Mouse (Mus musculus) thymus, postnatal 36 days (tissue): ENCODE measurements around the gene Hadha.

Experiments
- DNase-seq, 2 experiments: peaks; one replicate each; pipeline ENCODE4 v3.0.0; 2022; ENCODE audit warnings: mixed read lengths in 2 of 2

Hadha gene

DNA sequence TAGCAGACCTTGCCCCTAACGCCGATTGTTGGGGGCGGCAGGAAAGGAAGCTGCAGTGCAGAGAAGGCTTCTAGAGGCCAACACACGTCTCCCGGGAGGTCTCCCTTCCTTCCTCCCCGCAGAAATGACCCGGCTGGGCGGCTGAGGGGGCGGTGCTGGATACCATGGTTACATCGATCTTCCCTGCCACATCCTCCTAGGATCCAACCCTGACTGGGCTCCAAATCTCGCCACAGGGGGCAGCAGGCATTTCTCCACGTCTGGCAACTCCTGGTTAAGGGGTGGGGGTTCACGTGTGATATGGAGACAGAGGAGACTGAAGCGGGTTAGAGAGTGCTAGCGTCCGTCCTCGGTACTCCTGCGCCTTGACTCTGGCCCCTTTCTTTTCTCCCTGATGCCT is 43.8 kb downstream of the Hadha start:
- no peak for DNase-seq

DNA sequence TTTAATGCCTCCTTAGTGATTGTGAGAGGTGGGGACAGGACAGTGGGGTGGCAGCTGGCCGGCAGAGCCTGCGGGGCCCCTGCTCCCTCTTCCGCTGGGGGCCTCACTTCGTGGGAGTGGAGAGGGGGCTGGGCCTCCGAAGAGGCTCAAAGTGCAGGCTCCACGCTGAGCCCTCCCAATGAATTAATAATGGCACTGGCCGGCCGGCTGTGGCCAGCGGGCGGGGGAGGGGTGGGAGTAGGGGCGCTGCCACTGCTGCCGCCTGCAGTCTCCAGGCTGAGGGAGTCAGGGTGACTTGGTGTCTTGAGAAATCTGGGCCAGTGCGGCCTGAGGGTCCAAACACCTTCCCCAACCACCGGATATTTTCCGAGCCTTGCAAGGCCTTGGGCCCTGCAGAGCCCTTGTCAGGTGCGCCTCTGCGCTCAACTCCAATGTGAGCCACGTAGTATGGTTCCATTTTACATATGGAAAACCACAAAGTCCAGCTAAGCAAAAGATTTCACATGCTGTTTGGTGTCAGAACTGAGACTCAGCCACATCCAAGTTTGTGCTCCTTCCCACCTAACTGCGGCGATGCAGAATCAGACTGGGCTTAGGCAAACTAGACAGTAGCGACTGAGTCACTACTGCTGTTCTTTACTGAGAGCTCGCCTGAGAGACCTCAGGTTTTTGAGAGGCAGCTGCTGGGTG is 44.4 kb downstream of the Hadha start:
- no peak for DNase-seq

DNA sequence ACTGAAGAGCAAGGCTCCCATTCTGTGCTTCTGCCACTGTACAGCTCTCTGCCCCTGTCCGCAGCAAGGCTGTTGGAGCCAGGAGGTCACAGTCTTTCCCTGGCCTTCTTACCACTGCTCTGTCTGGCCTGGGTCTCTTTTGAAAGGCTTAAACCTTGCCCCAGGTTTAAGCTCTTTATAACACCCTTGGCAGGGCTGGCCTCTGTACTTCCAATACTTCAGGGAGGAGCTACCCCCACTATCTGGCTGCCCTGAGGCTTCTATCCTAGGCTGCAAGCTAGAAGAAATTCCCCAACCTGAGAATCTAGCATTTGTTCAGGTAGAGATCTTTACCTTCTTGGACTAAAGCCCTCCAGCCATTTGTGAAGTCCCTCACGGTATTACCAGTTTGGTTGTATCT is 45.1 kb downstream of the Hadha start:
- DNase-seq = no peak

DNA sequence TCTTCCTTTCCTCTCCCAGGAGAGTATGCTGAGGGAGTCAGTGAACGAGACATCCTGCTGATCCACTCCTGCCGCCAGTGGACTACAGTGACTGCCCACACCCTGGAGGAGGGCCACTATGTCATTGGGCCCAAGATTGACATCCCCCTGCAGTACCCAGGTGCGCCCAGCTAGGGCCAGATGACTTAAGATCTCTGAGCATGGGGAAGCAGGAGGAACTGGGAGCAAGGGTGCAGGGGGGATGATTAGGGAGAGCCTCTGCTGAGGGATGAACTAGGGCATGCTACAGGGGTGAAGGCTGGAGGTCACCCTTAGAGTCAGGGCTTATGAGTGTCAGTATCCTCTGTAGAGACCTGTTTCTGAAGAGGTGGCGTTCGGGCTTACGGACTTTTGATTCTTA is 46.7 kb downstream of the Hadha start:
- no peak for DNase-seq

DNA sequence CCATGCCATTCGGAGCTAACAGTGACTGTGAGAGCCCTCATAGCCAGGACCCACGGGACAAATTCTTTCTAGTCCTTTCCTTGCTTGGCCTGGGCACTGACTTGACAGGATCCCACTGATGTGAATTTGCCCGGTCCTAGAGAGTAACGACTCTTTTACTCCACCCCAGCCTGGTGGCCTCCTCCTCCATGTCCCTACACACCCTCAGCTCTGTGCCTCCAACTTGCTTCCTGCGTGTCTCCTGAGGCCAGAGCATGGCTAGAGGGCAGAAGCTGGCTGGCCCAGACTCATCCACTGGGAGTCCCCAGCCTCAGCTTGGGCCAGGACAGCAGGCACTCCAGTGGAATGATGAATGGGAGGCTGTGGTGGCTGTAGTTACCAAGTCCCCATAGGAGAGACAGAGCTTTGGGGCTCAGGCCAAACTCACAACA is 47.3 kb downstream of the Hadha start:
- DNase-seq = no peak

DNA sequence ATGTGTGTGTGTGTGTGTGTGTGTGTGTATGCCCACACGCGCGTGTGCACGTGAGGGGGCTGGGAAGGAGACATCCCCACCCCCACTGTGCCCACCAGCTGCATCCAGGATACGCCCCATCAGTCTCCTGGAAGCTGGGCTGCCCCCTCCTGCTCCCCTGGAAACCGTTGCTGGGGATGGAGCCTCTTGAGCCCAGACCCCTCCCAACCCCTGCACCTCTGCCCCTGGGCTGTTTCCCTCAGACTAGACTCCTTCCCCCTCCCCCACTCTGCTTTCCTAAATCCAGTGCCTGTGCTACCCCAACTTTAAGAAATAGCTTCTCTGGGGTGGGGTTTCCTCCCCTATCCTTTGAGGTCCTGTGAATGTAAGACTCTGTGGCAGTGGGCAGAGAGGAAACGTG is 47.8 kb downstream of the Hadha start:
- no peak for DNase-seq

DNA sequence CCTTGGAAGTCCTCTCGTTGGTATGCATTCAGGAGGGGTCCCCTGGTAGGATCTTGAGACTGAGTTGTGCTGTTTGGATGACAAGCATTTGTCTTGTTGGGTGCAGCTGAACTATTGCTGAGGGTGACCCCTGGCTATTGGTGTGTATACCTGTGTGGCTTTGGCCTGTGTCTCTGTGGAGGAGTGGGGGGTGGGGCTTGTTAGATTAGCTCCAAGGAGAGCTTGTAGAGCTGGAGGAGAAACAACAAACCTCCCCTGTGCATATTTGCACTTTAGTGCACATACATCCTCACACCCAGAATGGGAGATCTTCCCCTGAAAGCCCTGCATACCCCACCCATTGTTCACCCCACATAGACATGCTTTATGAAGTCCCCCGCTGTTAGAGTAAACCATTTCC is 48.2 kb downstream of the Hadha start:
- DNase-seq = no peak

DNA sequence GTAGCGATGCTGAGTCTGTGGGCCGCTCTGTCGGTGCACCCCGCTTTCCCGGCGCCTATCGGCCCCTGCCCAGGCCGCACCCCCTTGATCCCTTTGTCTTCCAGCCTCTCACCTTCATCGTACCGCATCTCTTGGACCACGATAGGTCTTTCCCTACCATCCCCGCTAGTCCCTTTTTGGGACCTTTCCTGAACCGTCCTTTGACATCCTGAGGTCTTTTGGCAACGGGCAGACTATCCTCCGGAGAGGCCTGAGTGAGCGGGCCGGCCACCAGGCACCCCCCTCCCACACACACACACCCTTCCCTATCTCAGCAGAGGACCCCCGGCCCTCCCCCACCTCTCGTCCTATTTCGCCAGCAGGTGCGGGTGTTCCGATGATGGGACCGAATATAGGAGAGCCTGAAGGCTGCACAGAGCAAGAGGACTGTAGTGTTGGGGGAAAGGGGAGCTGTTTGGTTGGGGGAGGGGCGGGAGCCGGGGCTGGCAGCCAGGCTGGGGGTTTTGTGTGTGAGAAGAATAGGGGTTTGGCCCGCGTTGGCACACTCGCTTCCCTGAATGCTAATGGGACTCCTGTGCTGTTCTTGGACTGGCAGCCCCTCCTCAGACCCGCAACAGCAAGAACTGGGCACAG is 49.2 kb downstream of the Hadha start, which contains the start of gene 3110082J24Rik:
Gene 3110082J24Rik (minus strand): TSS at position 419 of the 633 bp plus-strand sequence.
- DNase-seq = no peak

DNA sequence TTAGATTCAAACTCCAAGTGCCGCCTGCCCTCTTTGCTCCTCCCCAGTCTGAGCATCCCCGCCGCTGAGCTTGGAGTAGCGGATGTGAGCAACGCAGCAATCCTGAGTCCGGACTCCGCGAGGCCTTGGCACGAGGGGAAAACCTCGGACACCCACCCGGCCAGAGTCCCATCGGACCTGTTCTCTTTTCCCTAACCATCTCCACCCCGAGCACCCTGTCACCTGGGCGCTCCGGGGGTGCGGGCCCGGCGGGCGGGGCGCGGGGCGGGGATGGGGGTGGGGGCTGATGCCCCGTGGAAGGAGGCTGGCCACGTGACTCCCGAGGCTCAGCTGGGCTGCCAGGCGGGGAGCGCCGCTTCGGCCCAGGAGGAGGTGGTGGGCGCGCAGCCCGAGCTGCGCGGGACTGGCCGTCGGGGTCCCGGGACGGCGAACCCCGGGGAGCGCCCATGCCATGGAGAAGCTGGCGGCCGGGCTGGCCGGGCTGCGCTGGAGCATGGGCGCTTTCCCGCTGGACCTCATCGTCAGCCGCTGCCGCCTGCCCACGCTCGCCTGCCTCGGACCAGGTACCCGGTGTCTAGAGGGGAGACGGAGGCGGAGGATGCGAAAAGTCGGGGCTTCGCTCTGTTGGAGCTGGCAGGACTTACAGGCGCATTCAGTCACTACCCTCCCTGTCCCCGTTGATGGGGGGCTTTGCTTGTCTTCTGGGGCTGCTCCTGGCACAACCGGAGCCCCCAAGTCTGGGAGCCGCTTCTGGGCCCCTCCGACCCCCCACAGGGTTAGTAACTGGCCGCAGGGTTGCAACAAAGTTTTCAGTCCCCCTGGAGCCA is 49.9 kb downstream of the Hadha start, which contains the start of gene Garem2:
Gene Garem2 (plus strand): TSS at position 321 of the 827 bp plus-strand sequence.
- DNase-seq = peak in 1 of 2 experiments; percentile 26

DNA sequence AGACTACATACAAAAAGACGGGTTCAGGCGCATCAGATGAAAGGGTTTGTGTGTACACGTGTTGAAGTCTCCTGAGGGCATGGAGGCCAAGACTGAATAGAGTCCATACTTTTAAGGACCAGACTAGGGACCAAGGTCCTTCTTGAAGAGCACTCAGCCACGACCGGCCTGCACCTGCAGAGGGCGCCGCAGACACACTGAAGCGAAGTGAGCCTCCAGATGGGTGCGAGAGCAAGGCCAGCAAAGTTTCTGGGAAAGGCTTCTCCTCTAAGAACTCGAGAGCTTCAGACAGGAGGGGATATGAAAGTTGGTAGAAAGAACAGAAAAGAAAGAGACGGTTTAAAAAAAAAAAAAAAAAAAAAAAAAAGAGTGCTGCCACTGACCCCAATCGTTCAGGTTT is 50.6 kb downstream of the Hadha start:
- DNase-seq = peak; percentile 32 to 33

DNA sequence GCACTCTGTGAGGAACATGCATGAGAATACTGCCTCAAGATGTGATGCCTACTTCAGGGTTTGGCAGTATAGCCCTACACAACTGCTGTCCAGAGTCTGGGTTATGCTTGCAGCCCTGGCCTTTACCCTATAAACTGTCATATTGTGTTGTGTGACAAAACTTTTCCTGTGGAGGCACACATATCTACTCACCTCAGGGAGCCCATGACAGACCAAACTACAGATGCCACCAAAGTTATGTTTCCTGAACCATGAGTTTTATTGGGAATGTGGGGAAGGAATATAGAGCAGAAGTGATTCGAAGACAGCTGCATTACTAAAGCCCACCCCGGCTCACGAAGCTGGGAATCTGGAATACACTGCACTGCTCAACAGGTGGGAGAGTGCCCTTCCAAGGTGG is 51.6 kb downstream of the Hadha start:
- DNase-seq = no peak

DNA sequence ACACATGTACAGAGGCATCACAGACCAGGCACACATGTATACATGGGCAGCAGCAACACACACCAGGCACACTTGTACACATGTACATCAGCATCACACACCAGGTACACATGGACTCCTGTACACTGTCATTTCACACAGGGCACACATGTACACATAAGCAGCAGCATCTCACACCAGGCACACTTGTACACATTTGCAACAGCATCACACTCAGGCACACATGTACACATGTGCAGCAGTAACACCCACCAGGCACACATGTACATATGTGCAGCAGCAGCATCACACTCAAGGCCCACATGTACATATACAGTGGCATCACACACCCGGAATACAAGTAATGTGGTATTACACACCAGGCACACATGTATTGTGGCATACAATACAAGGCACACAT is 56.7 kb downstream of the Hadha start:
- DNase-seq = no peak

DNA sequence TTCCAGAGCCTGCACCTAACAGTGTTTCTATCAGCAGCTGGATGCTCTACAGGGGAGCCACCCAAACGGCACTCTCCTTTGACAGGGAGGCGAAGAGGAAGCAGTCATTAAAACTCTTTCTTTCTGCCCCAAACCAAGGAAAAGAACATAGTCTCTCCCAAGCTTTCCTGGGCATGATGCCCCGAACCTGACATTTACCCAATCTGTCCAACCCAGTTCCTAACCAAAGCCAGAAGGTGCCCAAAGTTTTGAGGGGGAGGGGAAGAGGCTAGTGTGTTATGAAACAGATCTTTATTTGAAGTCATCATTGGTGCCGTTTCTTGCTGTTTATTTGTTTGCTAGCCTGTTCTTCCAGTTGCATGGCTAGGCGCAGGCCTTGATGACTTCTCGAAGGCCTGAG is 59.2 kb downstream of the Hadha start:
- DNase-seq = no peak

DNA sequence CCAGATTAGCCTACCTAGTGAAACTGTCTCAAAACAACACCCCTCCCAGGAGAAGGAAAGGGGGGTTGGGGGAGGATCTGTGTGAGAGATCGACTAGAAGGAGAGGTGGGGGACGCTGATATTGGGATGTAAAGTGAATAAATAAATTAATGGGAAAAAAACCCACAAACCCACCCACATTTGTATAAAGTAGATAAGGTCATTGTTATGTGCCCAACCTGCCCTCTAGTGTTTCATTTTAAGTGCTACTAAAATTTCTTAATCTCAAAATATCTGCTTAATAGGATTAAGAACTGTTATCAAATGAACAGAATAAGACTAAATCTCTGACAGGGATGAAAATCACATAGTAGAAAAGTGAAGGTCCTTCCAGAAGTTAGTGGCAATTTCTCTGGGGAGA is 60.6 kb downstream of the Hadha start:
- no peak for DNase-seq

DNA sequence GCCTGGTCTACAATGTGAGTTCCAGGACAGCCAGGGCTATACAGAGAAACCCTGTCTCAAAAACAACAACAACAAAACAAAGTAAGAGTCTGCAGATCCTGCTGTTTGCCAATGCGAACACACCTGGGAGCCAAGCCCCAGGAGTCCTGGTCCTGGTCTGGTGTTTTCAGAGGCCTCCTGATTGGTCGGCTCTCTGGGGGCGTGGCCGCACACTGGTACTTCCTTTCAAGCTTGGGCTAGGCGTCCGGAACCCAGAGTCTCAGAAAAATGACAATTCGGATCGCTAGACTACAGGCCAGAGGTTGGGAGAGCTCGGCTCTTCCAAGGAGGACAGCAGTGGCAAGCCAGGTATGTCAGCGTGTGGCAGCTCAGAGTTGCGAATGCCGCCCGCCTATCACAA is 62.3 kb downstream of the Hadha start:
- no peak for DNase-seq

DNA sequence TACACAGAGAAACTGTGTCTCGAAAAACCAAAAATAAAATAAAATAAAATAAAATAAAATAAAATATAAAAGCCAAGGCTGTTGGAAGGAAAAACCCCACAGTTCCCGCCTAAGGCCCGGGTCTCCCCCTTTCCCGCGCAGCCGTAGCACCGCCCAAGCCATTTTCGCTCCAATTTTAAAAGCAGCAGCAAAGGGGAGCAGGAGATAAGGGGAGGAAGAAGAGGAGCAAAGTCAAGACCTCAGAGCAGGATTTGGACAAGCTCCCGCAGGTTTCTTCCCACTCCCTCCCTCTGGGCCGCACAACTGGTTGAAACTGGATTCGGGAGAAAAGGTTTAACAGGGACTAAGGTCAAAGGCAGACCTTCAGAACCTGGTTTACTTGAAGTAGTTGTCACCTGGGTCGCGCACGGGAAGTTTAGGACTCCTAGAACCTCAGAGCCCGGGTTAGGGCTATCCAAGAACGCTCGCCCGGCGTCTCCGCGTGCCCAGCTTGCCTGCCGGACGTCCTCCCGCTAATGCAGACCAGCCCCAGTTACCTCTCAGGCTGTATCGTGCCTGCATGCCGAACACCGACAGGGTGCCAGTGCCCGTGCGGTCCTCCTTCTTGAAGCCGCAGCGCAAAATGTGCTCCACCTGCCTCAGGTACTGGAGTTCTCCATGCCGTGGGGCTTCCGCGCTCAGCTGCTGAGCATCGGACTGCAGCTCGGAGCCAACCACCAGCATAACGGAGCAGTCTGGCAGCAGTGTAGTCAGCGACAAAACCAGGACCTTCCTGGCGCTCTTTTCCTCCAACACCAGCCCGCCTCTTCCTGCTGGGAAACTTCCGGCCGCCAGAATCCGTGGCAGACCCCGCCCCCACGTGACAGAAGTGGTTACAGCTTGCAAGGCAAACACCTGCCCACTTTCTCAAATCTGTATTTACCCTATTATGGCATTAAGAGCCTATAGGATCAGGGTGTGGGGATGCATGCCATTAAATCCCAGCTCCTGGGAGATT is 81.8 kb downstream of the Hadha start, which contains the start of gene Tyms:
Gene Tyms (minus strand): TSS at position 793 of the 997 bp plus-strand sequence.
- peak; percentile 79 to 82 for DNase-seq

DNA sequence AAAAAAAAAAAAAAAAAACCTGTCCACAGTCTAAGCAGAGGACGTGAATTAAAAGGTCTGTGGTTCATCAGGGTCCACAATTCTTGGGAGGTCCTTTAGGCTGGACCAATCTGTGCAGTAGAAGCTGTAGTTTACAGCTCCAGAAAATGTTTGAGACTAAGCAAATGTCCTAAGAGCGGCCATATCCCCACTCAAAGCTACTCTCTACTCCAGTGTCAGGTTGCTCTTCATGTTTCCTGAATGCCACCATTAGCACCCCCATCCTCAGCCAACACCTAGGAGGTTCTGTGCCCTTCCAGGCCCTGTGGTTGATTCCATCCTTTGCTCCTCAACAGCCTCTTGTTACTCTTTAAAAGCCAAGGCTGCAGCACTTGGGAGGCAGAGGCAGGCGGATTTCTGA is 82.6 kb downstream of the Hadha start:
- no peak for DNase-seq

DNA sequence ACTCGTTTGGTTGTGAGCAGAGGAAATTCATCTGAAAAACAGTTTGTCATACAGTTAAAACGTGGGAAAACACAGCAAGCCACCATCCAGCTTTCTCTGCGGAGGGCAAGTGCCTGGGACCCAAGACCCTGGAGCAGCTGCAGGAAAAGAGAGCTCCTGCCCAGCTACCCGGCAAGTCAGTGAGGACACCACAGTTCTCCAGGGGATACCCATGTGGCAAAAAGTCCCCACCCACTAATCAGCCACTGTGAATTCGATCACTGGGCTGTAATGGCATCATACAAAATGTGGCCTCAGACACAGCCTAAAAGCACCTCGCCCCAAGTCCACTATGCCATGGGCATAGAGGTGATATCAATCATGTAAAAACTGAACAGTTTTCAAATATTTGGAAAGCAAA is 83.3 kb downstream of the Hadha start:
- no peak for DNase-seq
